Mouse (Mus musculus) midbrain, embryonic 15.5 days (tissue): ENCODE data around the gene Bbs9. TPM values are rescaled to one million over a fixed set of nuclear protein-coding genes. Genes with fewer than 3 reads are reported as not detected.
A peak's percentile ranks its signal among the peaks of the same experiment; 100 is the strongest.
"Not testable (repeated sequence)": the region's sequence is repeated elsewhere in the genome, so short reads cannot be mapped to it uniquely, and the experiment has no call there.

ENCODE experiments used
- ATAC-seq: fragments of 200-750 bp; cut with Nextera tagmentation; replicated peaks from 2 replicates; pipeline ENCODE4 v1.8.0; 2017; ENCODE audit warnings: moderate TSS enrichment
- H3K27ac ChIP-seq: fragments of 300-500 bp; sonication (generic); 2 replicates; pipeline ENCODE4 v1.5.1; 2015; ENCODE audit warnings: mild to moderate bottlenecking, inconsistent platforms
- H3K27me3 ChIP-seq: fragments of 300-500 bp; sonication (generic); replicated peaks from 2 replicates; pipeline ENCODE4 v1.6.1; 2015; ENCODE audit warnings: inconsistent platforms
- H3K36me3 ChIP-seq: fragments of 300-500 bp; sonication (generic); replicated peaks from 2 replicates; pipeline ENCODE4 v1.6.1; 2015; ENCODE audit warnings: inconsistent platforms
- H3K4me1 ChIP-seq: fragments of 300-500 bp; sonication (generic); 2 replicates; pipeline ENCODE4 v1.6.1; 2015; ENCODE audit warnings: inconsistent platforms
- H3K4me2 ChIP-seq: fragments of 300-500 bp; sonication (generic); 2 replicates; pipeline ENCODE4 v1.6.1; 2015; ENCODE audit warnings: inconsistent platforms, mild to moderate bottlenecking, moderate library complexity
- H3K4me3 ChIP-seq: fragments of 300-500 bp; sonication (generic); 2 replicates; pipeline ENCODE4 v1.5.1; 2015; ENCODE audit warnings: mild to moderate bottlenecking, inconsistent platforms
- H3K9ac ChIP-seq: fragments of 300-500 bp; sonication (generic); 2 replicates; pipeline ENCODE4 v1.6.1; 2015; ENCODE audit warnings: mild to moderate bottlenecking, inconsistent platforms
- H3K9me3 ChIP-seq: fragments of 300-500 bp; sonication (generic); 2 replicates; pipeline ENCODE4 v1.6.1; 2016; ENCODE audit warnings: inconsistent platforms
- WGBS: fragments of 180-500 bp; shearing (Covaris S2); methylation state at CpG from one replicate; pipeline ENCODE4 v1.1.7; 2015; ENCODE audit warnings: mixed read lengths; 5-methylcytosine and 5-hydroxymethylcytosine counted together
- polyA plus RNA-seq: library from polyadenylated mRNA; unstranded; fragments of >200 nt; fragmentation: Nextera tagmentation; extraction: Ambion mirVana; gene quantifications from 2 replicates; pipeline ENCODE4 v1.2.1, GENCODE M21; 2015

Gene Bbs9
- polyA plus RNA-seq, 1 experiment from 2014 or later, result 25.0 TPM

DNA sequence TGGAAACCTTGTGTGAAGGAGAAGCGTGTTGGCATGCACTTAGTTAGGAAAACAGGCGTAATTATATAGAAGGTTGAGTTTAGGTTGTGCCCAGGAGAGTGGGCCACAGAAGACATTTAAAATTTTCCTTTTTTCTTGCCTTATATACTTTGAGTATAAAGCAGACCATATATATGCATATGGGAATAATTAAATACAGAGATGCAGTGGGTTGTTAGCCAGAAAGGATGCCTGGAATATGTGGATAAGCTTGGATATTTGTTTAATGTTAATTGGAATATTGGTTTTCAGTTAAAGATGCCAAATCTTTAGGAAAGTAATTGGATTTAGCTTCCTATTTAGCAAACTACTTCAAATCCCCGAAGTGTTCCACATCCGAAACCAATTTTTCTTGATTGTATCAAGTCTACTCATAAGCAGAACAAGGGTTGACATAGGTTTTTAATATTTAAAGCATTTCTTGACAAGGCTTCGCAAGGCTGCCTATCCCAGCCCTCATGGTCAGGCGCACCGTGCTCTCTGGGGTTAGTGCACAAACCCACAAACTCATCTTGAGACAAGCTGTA lies 221.4 kb downstream of the Bbs9 start:
- Histone ChIP-seq H3K36me3 (no peaks in the 10 kb centered on the region), H3K4me3 (no peak overlapping the region), H3K9ac (no peak overlapping the region), H3K4me2 (no peak overlapping the region), H3K27me3 (no peaks in the 10 kb centered on the region), H3K4me1 (no peaks in the 10 kb centered on the region), H3K27ac (no peak overlapping the region), H3K9me3 (no peaks in the 10 kb centered on the region)
- ATAC-seq, result no peak
- WGBS, result 80% methylated on average over 7 of the region's 7 CpGs

DNA sequence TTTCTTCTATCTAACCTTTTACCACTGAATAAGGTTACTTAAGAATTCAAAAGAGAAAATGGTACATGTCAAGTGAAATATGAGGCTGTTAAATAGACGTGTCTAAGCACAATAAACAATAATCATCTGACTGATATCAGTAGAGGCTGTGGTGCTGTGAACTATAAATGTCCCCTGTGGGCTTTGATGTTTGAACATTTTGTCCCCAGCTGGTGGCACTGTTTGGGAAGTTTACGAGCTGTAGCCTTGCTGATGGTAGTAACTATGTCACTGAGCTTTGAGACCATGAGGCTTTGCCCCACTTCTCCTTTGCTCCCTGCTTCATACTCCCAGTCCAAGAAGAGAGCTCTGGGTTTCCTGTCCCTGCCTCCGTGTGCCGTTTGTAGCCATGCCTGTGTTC lies 222.3 kb downstream of the Bbs9 start:
- Histone ChIP-seq H3K9ac (no peak overlapping the region), H3K4me2 (no peak overlapping the region), H3K27me3 (no peaks in the 10 kb centered on the region), H3K4me3 (no peak overlapping the region), H3K9me3 (no peaks in the 10 kb centered on the region), H3K27ac (no peak overlapping the region), H3K4me1 (no peaks in the 10 kb centered on the region), H3K36me3 (no peaks in the 10 kb centered on the region)
- no peak for ATAC-seq
- 70% methylated on average over 4 of the region's 4 CpGs for WGBS

DNA sequence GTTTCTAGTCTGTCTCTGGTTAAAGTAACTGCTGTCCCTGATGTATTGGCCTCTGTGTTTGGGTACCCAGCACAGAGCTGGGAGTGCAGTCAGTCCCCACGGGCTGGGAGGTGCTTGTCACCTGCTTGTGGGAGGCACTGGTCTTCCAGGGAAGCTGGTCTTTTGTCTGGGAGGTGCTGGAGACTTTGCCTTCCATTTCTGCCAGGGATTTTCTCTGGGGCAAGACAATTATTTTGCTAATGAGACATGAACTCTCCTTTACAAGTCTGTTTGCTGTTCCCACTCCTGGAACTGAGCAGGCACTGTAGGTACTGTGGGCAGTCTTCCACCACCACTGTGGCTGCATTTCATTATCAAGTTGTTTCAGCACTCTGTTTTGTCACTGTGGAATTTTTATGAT lies 223.0 kb downstream of the Bbs9 start:
- Histone ChIP-seq H3K36me3 (no peaks in the 10 kb centered on the region), H3K4me3 (no peak overlapping the region), H3K9me3 (no peaks in the 10 kb centered on the region), H3K27ac (no peak overlapping the region), H3K9ac (no peak overlapping the region), H3K4me1 (no peaks in the 10 kb centered on the region), H3K4me2 (no peak overlapping the region), H3K27me3 (no peaks in the 10 kb centered on the region)
- 0% methylated on average over 1 of the region's 1 CpGs for WGBS
- no peak for ATAC-seq

DNA sequence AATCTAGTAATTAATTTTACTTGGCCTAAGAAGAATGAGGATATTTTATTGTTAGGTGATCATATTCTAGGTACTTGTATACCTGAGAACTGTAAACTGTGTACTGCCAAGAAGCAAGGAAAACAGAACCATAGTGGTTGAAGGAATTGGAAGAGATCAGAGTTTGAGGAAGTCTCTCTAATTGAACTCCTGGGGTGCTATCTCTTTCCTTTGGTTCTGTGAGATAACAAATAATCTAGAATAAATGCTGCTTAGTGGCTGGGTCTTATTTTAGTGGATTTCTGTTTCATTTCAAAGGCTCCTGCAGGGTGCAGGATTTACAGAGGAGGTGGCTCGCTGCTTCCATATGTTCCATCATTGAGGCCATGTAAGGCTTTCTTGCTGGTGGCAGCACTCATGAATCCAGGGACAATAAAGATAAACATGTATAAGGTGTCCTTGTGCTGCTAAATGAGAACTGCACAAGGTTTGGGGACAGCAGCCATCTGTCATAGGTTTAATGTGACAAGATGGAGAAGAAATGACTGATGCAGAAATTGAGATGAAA lies 226.6 kb downstream of the Bbs9 start:
- Histone ChIP-seq H3K4me3 (no peak overlapping the region), H3K9me3 (no peaks in the 10 kb centered on the region), H3K27ac (no peak overlapping the region), H3K4me2 (no peak overlapping the region), H3K36me3 (no peaks in the 10 kb centered on the region), H3K9ac (no peak overlapping the region), H3K27me3 (no peaks in the 10 kb centered on the region), H3K4me1 (no peaks in the 10 kb centered on the region)
- ATAC-seq, result no peak
- 72% methylated on average over 1 of the region's 1 CpGs for WGBS

DNA sequence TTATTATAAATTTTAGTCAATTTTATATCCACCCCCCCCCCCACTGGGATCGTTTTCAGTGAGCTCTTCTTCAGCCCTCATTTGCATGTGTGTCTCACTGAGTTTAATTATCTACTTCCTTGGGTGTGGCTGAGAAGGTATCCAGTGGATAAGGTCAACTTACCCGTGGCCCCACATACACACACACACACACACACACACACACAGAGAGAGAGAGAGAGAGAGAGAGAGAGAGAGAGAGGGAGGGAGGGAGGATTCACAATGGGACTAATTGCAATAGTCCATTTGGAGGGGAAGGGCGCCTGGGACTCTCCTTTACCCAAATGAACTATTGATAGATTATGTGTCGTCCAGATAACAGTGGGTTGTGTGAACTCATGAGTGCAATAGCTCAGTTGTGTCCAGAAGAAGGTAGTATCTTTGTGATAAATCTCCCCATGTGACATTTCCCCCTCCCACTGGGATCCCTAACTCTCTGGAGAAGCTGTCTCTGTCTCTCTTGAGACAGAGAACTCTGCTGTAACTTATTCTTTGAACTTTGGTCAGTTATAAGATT lies 227.4 kb downstream of the Bbs9 start:
- WGBS, result 96% methylated on average over 4 of the region's 4 CpGs

DNA sequence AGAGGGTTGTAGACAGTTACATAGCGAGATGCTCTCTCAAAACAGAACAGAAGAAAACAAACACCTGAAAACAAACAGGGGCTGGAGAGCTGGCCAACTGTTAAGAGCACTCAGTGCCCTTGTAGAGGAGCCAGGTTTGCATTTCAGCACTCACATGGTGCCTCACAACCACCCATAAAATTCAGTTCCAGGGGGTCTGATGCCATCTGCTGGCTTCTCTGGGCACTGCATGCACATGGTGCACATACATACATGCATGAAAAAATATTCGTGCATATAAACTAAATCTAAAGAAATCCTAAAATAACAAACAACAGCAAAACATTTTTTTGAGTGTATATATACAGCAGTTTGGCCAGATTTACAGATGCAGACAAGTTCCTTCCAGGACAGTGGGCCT lies 228.0 kb downstream of the Bbs9 start:
- Histone ChIP-seq H3K9ac (no peak overlapping the region), H3K27ac (no peak overlapping the region), H3K36me3 (no peaks in the 10 kb centered on the region), H3K4me1 (peaks cover 5% of the 10 kb centered on the region; the same call in 1 of the 2 replicates), H3K4me3 (no peak overlapping the region), H3K9me3 (no peaks in the 10 kb centered on the region), H3K4me2 (no peak overlapping the region), H3K27me3 (no peaks in the 10 kb centered on the region)
- ATAC-seq, result no peak
- WGBS, result 99% methylated on average over 2 of the region's 2 CpGs

More for the DNA sequence above, 227.4 kb downstream of the Bbs9 start:
- Histone ChIP-seq H3K27ac (no peak overlapping the region), H3K4me1 (peaks cover 5% of the 10 kb centered on the region; the same call in 1 of the 2 replicates), H3K27me3 (no peaks in the 10 kb centered on the region), H3K4me2 (no peak overlapping the region), H3K36me3 (no peaks in the 10 kb centered on the region), H3K9me3 (no peaks in the 10 kb centered on the region), H3K9ac (no peak overlapping the region), H3K4me3 (no peak overlapping the region)
- ATAC-seq, result no peak

DNA sequence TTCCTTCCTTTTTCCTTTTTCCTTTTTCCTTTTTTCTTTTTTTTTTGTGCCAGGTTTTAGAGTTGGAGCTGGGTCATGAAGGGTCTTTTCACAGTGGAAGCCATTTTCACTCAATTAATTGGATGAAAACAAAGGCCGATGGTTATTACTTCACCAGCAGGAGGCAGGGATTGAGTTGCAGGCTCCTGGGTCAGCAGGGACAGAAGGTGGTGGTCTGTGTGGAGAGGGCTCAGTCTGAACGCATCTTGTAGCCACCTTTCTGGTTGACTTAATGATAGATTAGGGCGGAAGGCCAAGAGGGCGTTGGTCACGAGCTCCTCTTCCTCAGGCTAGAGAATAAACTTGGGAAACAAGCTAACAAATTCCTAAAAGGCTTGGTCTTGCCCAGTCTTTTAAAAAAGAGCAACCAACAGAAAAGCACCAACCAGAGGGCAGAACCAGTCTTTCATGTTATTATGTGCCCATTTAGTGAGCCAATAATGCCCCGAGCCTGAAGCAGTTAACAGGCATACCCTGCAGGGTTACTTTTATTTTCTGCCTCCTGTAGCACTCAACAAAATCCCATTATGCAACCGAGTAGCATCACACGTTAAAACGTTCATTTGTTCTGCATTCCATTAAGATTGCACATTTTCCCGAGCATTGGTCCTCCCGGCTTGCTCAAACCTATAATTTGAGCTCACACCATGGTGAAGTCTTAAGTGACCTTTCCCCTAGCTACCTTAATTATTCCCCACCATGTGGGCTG lies 231.8 kb downstream of the Bbs9 start:
- Histone ChIP-seq H3K27me3 (no peaks in the 10 kb centered on the region), H3K36me3 (no peaks in the 10 kb centered on the region), H3K9ac (no peak overlapping the region), H3K4me3 (no peak overlapping the region), H3K4me1 (peaks cover 5% of the 10 kb centered on the region; the same call in 1 of the 2 replicates), H3K9me3 (no peaks in the 10 kb centered on the region), H3K27ac (no peak overlapping the region), H3K4me2 (no peak overlapping the region)
- ATAC-seq, result no peak
- WGBS, result 26% methylated on average over 11 of the region's 11 CpGs

DNA sequence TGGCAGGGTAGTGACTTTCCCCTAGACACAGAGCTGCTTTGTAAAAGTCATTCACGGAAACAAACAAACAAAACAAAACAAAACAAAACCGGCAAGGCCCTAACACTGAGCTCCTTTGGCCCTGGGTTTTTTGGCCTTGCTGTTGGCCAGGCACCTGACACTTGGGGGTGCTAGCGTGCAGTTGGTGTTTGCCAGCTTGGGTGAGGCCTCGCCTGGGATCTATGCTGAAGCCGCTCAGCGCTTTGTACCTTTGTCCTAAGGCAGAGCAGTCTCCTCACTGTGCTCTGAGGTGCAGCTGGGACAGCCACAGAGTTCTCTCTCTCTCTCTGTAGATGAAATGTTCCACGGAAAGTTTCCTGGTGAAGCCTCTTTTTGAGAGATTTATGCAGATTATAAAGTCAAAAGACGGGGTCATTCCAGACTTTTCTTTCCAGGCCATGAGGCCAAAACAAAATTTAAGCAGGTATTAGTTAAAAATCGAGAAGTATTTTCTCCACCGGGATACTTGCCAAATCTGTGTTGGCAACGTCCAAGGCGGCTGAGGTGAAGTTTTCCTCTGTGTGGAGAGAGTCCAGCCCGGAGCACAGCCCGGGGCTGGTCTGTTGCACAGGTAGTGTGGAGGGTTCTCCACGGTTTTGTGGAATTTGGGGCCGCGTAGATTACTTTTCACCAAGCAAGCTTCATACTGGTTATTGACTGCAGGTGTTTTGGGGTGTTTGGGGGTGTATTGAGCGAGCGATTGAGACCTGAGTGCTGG lies 233.6 kb downstream of the Bbs9 start:
- 51% methylated on average over 19 of the region's 19 CpGs for WGBS
- H3K36me3 ChIP-seq, result no peaks in the 10 kb centered on the region
- H3K4me2 ChIP-seq, result no peak overlapping the region
- H3K4me3 ChIP-seq, result no peak overlapping the region
- no peaks in the 10 kb centered on the region for H3K27me3 ChIP-seq
- H3K9me3 ChIP-seq, result no peaks in the 10 kb centered on the region
- H3K27ac ChIP-seq, result no peak overlapping the region
- H3K4me1 ChIP-seq, result peaks cover 5% of the 10 kb centered on the region; the same call in 1 of the 2 replicates
- ATAC-seq, result peak; percentile 79
- H3K9ac ChIP-seq, result no peak overlapping the region

DNA sequence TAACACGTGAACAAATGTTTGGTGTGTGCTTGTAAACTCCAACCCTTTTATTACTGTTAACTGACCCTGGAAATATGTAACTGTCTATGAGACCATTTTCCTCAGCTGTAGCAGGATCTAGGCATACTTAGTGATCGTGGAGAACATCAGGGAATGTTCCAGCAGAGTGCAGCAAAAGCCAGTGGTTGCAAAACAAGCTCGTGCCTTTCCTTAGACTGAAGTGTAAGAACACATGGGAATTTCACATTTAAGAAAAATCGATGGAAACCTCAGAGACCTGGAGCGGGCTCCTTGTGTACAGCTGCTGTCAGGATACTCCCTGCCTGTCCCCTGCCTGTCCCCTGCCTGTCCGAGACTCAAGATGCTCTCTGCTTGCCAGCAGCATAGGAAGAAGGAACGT lies 234.5 kb downstream of the Bbs9 start:
- WGBS, result 64% methylated on average over 7 of the region's 7 CpGs
- ATAC-seq, result peak; percentile 34; the same call in 1 of the 2 replicates

DNA sequence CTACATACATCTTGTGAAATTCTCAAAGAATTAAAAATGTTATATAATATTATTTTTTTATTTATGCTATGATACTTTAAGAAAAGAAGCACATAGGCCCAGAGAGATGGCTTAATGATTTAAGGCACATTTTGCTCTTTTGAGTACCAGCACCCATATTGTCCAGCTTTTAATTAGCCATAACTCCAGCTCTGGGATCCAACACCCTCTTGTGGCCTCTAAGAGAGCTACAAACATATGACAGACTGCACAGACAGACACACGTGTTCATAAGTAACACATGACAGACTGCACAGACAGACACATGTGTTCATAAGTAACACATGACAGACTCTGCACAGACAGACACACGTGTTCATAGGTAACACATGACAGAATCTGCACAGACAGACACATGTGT lies 235.8 kb downstream of the Bbs9 start:
- H3K4me1 ChIP-seq, result peaks cover 5% of the 10 kb centered on the region; the same call in 1 of the 2 replicates
- no peak overlapping the region for H3K4me3 ChIP-seq
- H3K4me2 ChIP-seq, result no peak overlapping the region
- no peaks in the 10 kb centered on the region for H3K9me3 ChIP-seq
- ATAC-seq, result no peak
- H3K9ac ChIP-seq, result no peak overlapping the region
- no peaks in the 10 kb centered on the region for H3K27me3 ChIP-seq
- 87% methylated on average over 2 of the region's 2 CpGs for WGBS
- H3K27ac ChIP-seq, result no peak overlapping the region
- H3K36me3 ChIP-seq, result no peaks in the 10 kb centered on the region

More for the DNA sequence above, 234.5 kb downstream of the Bbs9 start:
- H3K9ac ChIP-seq, result no peak overlapping the region
- H3K9me3 ChIP-seq, result no peaks in the 10 kb centered on the region
- no peak overlapping the region for H3K4me2 ChIP-seq
- no peaks in the 10 kb centered on the region for H3K27me3 ChIP-seq
- H3K36me3 ChIP-seq, result no peaks in the 10 kb centered on the region
- no peak overlapping the region for H3K4me3 ChIP-seq
- H3K27ac ChIP-seq, result no peak overlapping the region
- peaks cover 5% of the 10 kb centered on the region; the same call in 1 of the 2 replicates for H3K4me1 ChIP-seq

DNA sequence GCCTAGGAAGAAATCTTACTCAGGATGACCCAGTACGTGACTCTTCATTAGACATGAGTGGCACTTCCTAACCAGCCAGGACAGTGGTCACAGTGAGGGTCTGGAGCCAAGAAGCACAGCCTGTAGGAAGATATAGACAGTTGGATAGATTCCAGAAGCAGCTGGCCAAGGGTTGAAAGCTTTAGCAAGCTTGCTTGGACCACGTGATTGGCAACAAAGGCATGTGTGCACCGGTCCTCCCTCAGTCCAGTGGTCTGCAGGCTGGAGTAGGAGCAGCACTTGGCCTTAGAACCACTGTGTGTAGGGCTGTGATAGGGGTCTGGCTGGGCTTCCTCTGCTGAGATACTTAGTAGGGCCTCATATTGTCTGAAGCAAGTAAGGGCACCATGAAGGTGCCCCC lies 237.2 kb downstream of the Bbs9 start:
- ATAC-seq, result no peak
- no peak overlapping the region for H3K9ac ChIP-seq

DNA sequence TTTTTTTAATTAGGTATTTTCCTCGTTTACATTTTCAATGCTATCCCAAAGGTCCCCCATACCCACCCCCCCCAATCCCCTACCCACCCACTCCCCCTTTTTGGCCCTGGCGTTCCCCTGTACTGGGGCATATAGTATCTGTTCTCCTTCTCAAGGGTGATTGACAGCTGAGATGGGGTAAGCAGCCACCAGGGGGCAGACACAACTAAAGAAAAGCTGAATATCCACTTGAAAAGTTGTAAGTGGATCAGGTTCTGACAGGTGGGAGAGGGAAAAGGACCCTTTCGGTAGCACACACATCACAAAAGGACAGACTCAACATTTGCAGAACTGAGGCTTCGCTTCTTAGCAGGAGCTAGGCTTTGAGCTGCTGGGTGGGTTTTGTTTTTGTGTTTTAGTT lies 237.8 kb downstream of the Bbs9 start:
- not testable (repeated sequence) for H3K9ac ChIP-seq, H3K4me1 ChIP-seq, H3K4me2 ChIP-seq, H3K27me3 ChIP-seq, H3K36me3 ChIP-seq, H3K9me3 ChIP-seq, H3K27ac ChIP-seq, H3K4me3 ChIP-seq
- WGBS, result 32% methylated on average over 4 of the region's 4 CpGs
- ATAC-seq, result 0 out of 2 replicates have a peak, but pooled peaks have one; percentile 38

More for the DNA sequence above, 237.2 kb downstream of the Bbs9 start:
- Histone ChIP-seq H3K4me1 (no peaks in the 10 kb centered on the region), H3K36me3 (no peaks in the 10 kb centered on the region), H3K27me3 (no peaks in the 10 kb centered on the region), H3K4me2 (no peak overlapping the region), H3K27ac (no peak overlapping the region), H3K9me3 (no peaks in the 10 kb centered on the region), H3K4me3 (no peak overlapping the region)
- WGBS, result 64% methylated on average over 3 of the region's 3 CpGs
